Mouse (Mus musculus): ENCODE data around the gene Bak1.

DNA sequence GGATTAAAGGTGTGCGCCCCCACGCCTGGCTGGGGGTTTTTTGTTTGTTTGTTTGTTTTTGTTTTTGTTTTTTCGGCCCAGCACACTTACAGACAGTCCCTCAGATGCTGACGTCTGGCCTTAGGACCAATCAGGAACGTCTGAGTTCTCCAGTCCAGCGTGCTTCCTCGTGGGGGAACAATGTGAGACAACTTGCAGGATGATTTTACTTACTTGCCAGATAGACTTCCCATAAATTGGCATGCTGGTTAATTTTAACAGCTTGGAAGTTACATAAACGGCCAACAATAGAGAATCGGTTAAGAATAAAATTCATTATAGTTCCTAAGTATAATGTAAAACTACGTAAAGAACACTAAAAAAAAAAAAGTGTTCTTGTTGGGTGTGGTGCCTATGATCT, 17.6 kb downstream of the Bak1 start:
- TF ChIP-seq CTCF (IDR thresholded peaks at IDR 0.05) (no peak), EP300 (IDR thresholded peaks at IDR 0.05) (no peak)
